Mouse (Mus musculus): Measurements from ENCODE around the gene Has1.

- TF ChIP-seq ZNF384 (IDR thresholded peaks at IDR 0.05; ENCODE audit: low read depth, low read length) (no peak), CHD2 (IDR thresholded peaks at IDR 0.05; ENCODE audit: low read depth, low read length) (no peak), ZC3H11A (IDR thresholded peaks at IDR 0.05; ENCODE audit: borderline replicate concordance, low read depth, low read length) (no peak), HCFC1 (IDR thresholded peaks at IDR 0.05; ENCODE audit: borderline replicate concordance, insufficient read depth, low read length) (no peak)
These were observed 45.8 kb upstream of the Has1 start for GRCm38 (mm10) chr17:17900768-17901167.
